Mouse (Mus musculus) kidney, adult 9 months (tissue): ENCODE measurements at regions not wholly inside any gene's neighbourhood (a gene's known extent, or its start where the extent isn't known, plus 50 kb on each side); places are given as distances from the start of the nearest gene placed in this dataset.
"Not testable (repeated sequence)": the region's sequence is repeated elsewhere in the genome, so short reads cannot be mapped to it uniquely, and the experiment has no call there.

Source experiments
- DNase-seq: peaks from one replicate; pipeline ENCODE4 v3.0.0; 2022

DNA sequence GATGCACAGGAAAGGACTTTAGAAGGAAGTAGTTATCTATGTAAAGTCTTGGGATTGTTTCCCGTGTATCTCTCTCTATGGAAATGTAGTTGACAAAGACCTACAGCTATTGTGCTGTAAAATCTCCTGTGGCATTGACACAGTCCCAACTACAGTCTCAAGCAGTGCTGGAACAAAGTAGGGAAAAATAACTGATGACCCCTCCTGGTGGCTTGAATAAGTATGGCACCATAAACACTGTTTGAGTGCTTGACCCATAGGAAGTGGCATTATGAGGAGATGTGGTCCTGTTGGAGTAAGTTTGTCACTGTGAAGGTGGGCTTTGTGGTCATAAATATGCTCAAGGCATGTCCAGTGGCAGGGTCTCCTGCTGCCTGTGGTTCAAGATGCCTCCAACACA lies 928.4 kb upstream of the Mms22l start:
- no peak for DNase-seq

DNA sequence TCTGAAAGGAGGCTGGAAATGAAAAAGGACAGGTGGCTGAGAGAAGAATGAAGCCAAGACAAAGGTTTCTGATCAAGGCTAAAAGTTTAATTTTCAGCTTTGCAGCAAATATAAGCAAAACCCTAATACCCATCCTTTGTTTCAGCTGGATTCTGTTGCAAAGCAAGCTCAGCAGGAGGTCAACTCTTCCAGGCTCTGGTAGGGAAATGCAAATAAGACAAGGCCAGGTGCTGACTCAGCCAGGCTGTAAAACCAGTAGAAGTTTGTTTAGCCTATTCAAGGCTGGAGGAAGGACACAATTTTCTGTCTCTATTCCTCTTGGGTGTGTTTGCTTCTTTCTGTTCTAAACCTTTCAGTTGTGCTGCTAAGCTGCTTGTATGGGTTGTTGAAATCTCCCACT lies 923.2 kb upstream of the Mms22l start:
- no peak for DNase-seq

DNA sequence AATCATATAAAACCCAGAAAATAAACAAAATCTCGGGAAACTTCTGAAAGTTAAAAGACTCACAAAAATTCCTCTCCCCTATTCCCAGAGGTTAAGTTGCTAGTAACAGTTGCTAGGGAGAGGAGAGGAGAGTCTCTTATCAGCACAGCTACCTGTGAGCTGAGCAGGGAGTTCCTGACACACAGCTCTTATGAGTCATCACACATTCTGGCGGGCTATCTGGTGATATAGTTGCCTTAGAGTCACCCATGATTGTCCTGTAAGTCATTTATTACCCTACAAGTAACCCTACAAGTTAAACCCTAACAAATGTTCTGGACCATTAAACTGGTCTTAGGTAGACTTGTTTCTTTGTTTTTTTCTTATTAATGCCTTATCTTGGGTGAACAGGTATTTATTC lies 908.8 kb upstream of the Mms22l start:
- DNase-seq: no peak

DNA sequence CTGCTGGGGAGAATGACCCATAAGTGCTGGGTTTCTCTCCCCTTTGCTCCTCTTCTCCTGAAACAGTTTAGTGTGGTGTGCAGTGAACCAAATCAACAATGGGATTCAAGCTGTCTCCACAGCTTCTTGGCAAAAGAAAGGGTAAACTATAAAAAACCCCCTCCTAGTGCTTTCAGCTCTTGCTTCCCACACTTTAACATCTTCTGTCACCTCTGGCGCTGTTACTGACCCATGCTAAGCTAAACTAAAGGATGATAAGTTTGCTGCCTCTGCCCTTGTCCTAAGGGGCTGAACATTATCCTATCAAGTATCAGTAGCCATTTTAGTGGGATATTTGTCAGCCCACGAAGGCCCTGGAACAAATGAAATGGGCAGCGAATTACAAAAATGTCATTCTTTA lies 905.4 kb upstream of the Mms22l start:
- no peak for DNase-seq

DNA sequence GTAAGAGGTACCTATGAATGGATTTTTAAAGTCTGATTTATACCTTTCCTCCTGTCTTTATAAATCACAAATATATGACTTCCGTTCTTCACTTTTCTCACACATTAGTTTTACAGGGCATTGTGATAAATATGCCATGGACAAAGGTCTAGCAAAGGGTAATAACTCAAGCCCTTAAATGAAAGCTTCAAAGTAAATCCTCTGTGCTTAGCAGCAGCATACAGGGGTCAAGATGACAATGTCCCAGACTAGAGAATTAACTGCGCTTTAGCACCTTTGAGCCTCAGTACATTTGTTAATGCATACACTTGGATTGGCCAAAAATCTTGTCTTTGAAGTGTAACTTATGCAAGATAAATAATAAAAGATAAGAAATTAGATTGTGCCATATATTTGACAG lies 904.7 kb upstream of the Mms22l start:
- no peak for DNase-seq

DNA sequence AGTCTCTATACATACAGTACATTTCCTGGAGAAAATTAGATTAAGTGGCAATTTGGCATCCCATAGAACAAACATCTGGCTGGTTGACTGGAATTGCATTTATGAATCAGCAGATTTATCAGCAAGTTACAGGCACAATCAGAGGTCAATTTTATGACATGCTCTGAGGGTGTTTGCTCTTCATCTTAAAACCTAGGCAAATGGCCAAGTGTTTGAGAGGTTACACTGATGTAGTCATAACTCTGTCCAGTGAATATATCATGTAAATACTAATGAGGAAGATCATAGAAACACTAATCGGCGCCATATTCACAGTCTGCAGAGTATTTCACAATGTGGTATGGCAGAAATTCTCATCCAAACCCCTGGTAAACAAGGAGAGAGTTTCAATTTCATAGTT lies 896.2 kb upstream of the Mms22l start:
- DNase-seq: no peak

DNA sequence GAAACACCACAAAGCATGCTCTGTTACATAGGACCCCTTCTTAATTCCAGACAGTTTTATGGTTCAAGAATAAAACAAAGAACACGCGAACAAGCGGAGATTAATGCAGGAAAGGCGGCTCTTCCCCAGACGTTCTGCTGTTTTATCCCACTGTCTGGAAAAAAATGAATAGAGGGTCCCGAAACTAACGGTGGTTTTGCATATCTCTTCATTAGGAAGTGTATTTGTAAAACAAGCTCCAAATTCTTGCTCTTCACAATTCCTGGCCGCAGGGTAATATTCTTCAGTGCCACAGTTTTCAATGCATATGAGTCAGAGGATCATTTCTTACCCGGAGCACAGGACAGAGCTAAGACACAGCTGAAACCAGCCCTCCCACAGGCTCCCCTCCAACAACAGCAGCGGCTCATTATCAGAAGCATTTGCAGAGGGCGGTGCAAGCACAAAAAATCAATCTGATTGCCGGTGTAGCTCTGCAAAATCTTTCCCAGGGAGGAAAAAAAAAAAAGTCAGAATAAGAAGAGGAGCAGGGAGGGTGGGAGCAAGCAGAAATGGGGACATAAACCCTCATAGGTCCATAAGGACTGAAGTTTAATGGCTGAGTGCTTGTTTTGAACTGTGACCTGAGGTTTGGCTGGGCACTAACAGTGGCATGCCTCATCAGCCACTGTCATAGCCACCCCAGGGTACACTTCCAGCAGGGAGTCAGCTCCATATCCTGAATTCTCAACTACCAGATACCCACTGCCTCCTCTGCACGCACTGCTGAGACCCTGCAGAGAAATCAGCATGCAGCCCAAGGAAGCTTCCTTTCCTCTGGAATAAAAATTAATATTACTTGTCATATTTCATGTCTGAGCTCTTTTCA lies 894.6 kb upstream of the Mms22l start:
- no peak for DNase-seq

DNA sequence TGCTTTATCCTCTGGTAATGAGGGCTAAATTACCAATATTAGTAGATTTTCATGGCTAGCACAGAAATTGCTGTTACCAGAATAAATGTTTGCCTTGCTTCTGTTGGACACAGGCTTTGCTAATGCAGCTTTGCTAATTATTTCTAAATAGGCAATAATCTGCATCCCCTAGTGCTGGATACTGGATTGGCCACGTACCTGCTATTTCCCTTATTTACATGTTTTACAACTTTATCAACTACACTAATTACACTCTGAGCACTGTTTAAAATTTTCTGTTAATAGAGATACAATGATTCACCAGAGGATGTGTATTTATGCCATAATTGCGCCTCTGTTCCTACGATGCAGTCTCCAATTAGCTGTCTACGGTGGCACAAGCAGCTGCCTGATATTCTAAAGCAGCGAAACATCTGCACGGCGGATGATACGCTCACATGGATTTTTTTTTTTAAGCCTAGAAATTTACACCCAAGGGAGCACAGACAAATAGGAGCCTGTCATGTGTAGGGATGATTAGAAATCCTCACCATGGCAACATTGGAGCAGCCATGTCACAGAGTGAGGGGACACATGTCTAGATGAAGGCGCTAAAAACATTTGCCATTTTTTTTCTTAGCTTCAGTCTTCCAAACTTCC lies 893.8 kb upstream of the Mms22l start:
- DNase-seq: no peak

DNA sequence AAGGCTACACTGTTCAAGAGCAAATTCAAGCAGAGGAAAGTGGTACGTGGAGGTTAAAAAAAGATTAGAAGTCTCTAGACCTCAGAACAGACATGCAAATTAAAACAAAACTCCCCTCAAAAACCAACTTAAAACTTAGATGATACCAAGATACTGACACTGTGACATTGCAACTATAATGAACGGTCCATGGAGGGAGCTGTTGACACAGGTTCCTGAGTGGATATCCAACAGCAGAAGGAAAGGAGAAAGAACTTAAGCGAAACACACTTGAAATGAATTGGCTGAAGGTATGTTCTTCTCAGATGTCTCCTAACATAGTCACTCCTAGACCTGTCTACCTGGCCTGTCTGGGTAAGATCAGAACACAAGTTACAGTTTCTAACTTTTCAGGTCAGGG lies 888.9 kb upstream of the Mms22l start:
- DNase-seq: no peak

DNA sequence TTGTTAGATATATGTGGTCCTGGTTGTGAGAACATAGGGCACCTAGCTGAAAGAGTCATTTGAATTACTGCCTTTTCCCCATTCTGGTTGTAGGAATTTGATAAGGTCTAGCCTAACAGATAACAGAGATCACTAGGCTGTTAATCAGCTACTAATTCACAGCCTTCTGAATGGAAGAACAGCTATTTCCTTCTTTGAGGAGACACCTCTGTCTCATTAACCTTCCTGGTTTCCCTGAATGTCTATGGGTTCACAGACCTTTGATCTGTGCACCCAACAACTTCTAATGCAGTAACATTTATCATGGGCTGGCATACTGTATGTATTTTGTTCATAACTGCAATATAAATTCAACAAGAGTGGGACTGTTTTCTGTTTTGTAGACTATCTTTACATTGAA lies 875.0 kb upstream of the Mms22l start:
- DNase-seq: no peak

DNA sequence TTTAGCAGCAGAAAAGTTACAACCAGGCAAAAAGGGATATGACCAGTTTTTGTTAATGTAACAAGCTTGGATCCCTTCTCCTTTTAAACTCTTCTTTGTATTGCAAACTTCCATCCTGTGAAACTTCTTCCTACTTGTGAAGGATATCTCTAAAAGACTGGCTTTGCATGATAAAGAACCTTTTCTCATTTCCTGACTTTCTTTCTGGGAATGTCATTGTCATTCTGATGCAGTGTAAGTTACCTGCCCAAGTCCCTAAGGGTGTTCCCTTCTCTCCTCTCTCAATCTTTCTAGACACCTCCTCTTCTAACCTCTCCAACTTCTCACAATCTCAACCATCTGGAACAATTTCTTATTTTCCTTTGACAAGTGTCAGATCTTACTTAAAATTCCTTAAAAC lies 874.0 kb upstream of the Mms22l start:
- no peak for DNase-seq

DNA sequence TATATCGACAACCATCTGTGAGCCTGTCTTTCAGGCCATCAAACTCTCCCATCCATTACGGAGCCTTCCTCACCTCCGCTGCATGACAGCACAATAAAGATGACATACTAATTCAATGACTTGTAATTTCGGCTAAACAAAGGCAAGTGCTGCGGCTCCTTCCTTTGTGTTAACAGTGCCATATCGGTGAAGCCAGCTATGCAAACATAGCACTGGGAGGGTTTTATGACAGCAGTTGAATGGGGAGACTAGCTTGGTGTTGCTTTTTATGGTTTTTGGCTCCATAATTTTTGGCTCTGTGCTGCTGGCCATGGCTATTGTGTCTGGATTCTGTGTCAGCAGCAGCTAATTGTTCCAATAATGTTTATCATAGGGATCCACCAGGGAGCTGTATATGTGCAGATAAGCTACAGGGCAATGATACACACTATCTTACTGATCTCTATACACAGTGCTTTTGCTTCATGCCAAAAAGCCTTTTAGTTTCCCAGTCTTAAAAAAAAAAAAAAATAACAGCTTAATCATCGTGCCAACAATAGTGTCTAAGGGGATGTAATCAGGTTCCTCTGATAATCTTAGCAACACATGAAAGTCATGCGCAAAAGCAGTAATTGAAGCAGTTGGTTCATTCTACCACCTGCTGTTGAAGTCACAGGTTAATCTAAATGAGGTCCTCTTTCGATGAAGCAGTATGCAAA lies 859.9 kb upstream of the Mms22l start:
- no peak for DNase-seq

DNA sequence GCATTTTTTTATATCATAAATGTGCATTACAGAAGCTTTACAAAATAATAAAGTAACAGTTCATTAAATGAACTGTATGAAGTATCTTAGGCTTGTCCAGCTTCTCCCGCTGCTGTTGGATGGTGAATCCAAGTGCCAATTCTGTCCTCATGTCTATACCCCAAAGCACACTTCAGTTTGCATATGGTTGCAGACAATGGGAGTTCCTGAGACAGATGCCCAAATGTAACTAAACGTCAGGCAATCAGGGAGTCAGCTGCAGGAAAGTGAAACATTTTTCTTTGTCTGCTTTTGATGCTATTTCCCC lies 859.4 kb upstream of the Mms22l start:
- no peak for DNase-seq

DNA sequence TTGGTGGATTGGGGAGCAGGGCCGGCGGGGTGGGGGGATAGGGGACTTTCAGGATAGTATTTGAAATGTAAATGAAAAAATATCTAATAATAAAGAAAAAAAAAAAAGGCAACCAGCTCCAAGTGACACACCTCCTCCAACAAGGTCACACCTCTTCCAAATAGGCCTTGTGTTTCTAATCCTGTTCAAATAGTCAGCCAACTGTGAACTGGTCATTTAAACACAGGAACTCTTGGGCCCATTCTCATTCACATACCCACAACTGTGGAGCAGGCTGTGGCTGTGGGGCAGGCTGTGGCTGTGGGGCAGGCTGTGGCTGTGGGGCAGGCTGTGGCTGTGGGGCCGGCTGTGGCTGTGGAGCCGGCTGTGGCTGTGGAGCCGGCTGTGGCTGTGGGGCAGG lies 839.6 kb upstream of the Mms22l start:
- not testable (repeated sequence) for DNase-seq

DNA sequence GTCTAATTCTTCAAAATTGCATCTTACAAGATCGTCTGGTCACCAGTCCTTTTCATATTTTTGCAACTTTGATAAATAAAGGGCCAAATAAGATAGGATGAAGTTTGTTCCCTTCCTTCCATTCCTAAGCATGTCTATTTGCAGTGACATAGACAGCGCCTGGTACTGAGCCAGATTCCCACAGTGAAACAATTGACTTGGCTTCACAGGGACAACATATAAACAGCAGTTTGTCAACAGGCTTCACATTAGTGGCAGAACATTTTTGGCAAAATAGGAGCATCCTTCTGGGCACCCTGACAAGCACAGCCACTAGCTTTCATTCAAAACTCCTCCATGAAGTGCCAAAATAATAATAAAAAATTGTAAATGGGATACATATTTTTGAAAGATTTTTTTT lies 827.4 kb upstream of the Mms22l start:
- no peak for DNase-seq

DNA sequence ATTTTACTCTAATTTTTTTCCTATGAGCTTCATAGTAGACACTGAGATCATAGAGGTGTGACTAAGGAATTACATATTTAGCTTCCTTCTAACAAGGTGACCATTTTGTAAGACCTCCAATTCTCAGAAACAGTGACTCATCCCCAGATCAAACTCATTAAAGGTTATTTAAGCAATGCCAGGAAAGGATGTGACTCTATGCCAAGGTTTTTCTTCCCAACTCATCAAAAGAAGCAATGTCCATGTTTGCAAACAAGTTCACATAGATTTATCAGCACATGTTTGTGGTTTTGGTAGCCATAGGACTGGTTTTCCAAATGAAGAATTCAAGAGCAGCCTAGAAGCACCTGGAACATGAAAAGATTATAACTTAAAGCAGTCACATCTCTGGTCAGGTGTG lies 792.6 kb upstream of the Mms22l start:
- DNase-seq: no peak

DNA sequence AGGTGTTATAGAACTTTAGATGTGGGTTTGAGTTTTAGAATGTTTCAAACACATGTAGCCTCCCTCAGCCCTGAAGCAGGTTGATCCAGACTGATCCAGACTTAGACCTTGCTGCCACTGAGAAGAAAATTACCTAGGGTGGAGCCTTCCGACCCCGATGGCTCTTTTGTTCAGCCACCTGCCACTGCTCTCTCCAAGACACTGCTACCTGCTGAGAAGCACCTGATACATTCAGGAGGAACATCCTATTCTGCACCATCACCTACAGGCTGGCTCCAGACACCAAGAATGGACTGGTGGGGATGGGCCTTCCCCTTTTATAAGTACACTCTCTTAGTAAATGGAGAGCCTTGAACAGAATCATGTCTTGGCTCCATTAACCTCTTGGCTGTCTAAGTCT lies 785.5 kb upstream of the Mms22l start:
- DNase-seq: no peak

DNA sequence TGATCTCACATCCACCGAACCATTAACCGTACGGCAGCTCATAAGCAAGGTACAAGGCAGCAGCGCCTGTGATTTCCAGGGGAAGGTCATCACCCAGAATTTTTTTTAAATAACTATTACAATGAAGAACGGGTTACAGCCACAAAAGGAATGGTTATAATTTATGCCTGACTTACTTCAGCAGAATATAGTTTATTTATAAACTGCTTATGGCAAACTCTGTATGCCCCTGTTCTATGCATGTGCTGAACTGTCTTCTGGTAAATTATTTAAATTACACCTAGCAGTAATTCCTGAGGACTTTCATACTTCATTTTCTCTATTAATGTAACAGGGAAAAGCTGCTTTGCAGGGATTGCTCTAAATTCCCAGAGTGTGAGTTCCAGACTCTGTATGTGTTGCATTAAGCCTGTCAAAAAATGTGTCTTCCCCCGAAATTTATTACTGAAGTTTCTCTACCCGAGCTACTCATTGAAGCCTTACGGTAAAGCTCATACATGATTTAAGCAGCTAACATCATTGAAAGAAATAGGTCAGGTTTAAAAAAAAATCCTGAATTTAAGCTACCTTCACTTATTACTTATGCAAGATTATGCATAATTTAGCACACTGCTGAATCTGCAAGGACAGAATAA lies 782.4 kb upstream of the Mms22l start:
- DNase-seq: no peak

DNA sequence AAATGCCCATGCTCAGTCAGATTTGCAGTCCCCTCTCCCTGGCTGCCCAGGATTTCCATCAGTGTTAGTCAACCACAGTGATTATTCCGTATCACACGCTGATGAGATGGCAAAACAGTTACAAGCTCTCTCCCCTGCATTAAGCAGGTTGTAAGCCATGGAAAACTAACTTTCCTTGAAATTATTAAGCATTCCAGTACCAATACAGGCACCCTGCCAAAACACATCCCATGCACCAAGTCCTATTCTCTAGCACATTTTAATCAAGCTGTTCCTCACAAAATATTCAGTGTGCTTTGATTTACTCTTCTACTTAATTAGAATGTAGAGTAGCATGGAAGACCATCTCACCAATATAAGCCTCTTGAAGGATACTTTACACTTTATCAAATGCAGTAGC lies 768.4 kb upstream of the Mms22l start:
- no peak for DNase-seq

DNA sequence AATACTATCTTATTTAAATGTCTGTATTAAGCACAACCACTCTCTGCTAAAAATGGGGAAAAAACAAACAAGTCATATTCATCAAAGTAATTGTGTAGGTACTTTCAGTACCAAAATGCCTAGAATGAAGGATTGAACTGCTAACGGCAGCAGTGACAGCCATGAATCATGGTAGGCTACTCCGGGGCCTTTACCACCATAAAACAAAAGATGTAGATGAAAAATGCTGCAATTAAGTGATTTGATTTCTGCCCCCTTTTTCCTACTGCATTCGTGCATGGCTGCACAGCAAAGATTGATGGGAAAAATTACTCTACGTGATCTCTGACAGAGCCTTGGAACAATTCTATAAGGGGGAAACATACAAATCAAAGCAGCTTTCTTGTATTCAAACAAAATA lies 763.8 kb upstream of the Mms22l start:
- no peak for DNase-seq

DNA sequence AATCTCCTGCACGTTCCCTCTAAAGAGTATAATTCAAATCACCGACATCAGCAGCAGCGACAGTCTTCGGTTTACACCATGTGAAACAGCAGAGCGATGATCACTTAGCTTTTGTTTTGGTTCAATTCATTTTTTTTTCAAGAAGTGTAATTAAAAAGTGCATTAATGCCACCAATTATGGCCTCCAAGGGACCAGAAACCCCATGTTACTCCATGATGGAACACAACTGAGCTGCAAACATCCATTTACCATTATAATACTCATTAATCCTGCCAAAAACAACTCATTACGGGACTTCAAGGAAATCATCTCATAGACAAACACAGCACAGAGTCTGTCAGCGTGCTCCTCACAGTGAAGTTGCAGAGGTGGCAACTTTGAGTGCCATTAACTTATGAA lies 752.2 kb upstream of the Mms22l start:
- no peak for DNase-seq

DNA sequence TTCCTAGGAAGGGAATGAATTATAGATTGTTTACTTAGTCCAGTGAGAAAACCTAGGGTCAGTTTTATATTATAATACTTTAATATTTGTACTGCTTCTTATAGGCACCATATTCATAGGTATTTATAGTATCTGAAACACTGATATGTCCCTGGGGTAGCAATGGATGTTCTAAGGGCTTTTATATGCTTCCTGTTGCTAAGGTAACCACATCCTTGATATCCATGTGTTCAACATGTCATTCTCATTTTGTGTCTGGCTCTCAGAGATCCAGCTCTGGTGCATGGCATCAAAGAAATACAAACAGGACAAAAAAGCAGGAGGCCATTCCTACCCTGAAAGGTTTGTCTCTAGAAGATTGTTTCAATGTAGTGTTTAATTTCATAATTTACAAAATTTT lies 738.2 kb upstream of the Mms22l start:
- DNase-seq: no peak

DNA sequence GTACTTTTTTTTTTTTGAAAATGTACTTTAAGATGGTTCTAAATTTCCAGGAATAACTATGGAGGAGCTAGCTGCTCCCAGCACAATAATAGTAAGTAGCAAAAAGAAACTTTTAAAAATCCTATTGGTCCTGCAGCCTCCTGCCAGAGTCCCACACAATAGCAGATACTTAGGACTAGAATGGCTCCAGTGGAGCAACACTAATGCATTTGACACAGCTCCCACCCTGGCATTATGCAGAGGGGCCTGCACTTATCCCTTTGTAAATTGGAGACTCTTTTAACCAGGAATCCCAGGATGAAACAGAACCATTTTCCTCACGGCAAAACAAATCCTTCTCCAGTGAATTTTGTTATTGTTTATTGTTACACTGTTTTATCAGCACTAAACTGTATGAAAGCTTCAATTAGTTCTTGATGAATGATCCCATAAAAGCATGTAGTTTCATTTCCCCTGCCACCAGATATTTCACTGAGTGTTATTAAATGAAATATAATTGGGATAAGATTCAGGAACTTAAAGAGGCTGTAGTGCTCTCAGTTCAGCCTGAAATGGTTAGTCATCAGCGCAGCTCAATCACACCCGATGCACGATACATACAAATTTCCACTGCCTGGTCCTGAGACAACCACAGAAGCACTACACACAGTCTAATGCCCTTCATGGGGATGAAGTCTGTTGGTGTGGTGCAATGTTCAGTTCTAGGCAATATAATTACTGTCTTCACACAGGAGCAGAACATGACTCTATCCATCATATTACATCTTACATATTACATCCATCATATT lies 708.6 kb upstream of the Mms22l start:
- no peak for DNase-seq
